Mouse (Mus musculus) megakaryocyte, embryonic 14.5 days (primary cell): Measurements from ENCODE around the gene Mex3a. TPM values are rescaled to one million over a fixed set of nuclear protein-coding genes. Genes with fewer than 3 reads are reported as not detected.

Source experiments
- H3K27me3 ChIP-seq: replicated peaks from 2 replicates; pipeline ENCODE3; 2012; ENCODE audit warnings: inconsistent platforms
- H3K36me3 ChIP-seq: replicated peaks from 2 replicates; pipeline ENCODE3; 2012; ENCODE audit warnings: low read length, inconsistent platforms, mixed read lengths
- H3K4me1 ChIP-seq: 2 replicates; pipeline ENCODE4 v1.6.1; 2012; ENCODE audit warnings: inconsistent platforms
- H3K4me3 ChIP-seq: replicated peaks from 2 replicates; pipeline ENCODE3; 2012; ENCODE audit warnings: moderate library complexity, mild to moderate bottlenecking, inconsistent platforms
- H3K9me3 ChIP-seq: 2 replicates; pipeline ENCODE4 v1.6.1; 2012; ENCODE audit warnings: inconsistent platforms
- FLI1 ChIP-seq: IDR thresholded peaks from 2 replicates; pipeline ENCODE4 v1.6.1; 2012; ENCODE audit warnings: low read length, inconsistent platforms, mixed read lengths
- GATA1 ChIP-seq: IDR thresholded peaks from 3 replicates; pipeline ENCODE4 v1.6.1; 2012; ENCODE audit warnings: mixed read lengths, low read length, inconsistent platforms, borderline replicate concordance
- polyA plus RNA-seq: library from polyadenylated mRNA; stranded (reverse); fragments of >175 nt; gene quantifications from 2 replicates; pipeline ENCODE4 v1.2.3, GENCODE M21; 2012; ENCODE audit warnings: low replicate concordance; ENCODE audit not compliant: insufficient read depth

Gene Mex3a
- polyA plus RNA-seq, 1 experiment = 1.6 TPM

DNA sequence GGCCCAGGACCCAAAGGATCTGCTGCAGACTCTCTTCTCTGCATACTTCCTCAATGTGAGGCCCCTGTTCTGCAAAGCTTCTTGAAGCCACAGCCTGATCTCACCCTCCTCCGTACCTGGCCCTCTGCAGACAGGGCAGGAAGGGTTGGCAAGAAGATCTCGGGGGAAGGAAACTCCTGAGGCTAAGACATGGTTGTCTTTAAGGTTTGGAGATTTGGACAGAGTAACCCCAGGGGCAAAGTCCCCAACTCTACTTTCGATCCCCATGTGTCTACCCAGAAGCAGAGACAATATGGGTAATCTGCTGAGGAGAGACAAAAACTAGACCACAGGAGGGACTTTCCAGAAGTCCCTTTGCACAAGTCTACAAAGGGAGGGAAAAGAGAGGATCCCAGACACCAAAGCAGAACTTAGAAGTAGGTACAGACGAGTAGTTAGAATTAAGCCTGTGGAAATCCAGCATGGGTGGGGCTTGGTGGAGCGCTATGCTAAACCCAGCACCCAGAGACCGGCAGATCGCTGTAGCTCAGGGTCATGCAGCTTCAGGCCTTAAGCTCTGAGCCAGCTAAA is 18.6 kb upstream of the Mex3a start:
- H3K4me3 ChIP-seq = peak overlapping the region; percentile 59
- H3K27me3 ChIP-seq = peaks cover 33% of the 10 kb centered on the region
- H3K9me3 ChIP-seq = no peaks in the 10 kb centered on the region
- peaks cover 89% of the 10 kb centered on the region for H3K4me1 ChIP-seq
- H3K36me3 ChIP-seq = no peaks in the 10 kb centered on the region
- TF ChIP-seq FLI1 = no peak
- TF ChIP-seq GATA1 = no peak

DNA sequence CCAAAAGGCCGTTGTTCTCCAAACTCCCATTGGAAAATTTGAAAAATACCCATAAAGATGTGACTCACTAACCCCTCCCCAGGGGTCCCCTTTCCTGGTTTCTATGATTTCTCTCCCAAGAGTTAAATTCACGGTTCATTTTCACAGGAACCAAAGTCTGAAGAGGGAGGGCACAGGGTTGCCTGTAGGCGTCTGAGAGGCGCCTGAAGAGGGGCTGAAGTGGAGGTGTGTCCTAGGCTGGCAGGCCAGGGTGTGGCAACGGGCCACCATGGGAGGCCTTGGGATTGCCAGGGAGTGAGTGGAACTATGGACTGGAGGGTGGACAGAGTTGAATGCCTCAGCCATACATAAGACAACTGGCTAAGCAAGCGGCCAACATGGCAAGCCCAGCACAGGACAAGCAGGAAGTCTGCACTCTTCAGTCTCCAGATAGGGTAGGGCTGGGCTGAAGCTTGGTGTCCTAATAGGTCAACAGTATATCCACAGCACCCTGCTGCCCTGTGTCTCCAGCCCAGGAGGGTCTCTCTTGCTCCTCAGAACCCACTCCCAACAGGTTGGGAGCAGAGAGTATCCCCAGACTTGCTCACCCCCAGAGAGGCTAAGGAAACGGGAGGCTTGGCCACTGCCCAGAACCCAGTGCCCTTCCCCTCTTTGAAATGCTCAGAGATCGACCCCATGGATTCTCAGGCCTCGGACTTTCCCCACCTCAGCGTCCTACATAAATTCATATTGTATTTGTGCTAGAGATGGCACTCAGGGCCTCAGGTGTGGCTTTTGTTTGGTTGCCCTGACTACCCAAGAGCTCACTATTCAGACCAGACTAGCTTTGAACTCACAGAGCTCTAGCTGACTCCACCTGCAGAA is 17.7 kb upstream of the Mex3a start:
- Histone ChIP-seq H3K36me3 (no peaks in the 10 kb centered on the region), H3K4me3 (peak overlapping the region; percentile 38), H3K4me1 (peaks cover 84% of the 10 kb centered on the region), H3K9me3 (0 out of 2 replicates have a peak, but pooled peaks cover 2% of the 10 kb centered on the region), H3K27me3 (peaks cover 37% of the 10 kb centered on the region)
- no peak for TF ChIP-seq FLI1
- no peak for TF ChIP-seq GATA1

DNA sequence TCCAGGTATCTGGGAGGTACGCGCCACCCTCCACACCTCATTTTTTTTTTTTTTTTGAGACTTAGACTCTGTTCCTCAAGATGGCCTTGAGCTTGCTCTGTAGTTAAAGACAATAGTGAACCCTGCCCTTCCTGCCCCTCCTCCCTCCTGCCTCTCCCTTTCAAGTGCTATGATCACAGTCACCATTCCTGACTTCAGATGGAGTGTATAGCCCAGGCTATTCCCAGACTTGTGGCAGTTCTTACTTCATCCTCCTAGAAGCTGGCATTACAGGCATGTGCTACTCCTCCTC is 17.2 kb upstream of the Mex3a start:
- Histone ChIP-seq H3K4me1 (peaks cover 86% of the 10 kb centered on the region), H3K36me3 (no peaks in the 10 kb centered on the region), H3K27me3 (peaks cover 43% of the 10 kb centered on the region), H3K9me3 (0 out of 2 replicates have a peak, but pooled peaks cover 7% of the 10 kb centered on the region), H3K4me3 (peak overlapping the region; percentile 23)
- TF ChIP-seq FLI1 = no peak
- TF ChIP-seq GATA1 = no peak

DNA sequence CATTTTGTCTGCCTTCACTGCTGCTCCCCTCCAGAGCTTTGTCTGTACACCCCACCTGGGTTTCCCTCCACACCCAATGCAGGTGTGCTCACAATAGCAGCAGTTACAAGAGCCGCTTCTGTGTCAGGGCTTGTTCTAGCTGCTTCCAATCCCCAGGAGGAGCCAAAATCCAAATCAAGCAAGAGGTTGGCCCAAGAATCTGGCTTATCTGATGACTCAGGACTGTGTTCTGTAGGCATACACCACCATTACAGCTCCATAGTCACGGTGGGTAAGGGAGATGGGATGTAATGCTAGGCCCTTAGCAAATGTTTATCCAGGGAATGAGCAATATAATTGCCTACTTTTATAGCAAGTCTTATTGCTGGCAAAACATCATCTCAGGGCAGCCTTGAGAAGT is 15.8 kb upstream of the Mex3a start:
- Histone ChIP-seq H3K36me3 (no peaks in the 10 kb centered on the region), H3K27me3 (peaks cover 52% of the 10 kb centered on the region), H3K4me1 (peaks cover 84% of the 10 kb centered on the region), H3K9me3 (0 out of 2 replicates have a peak, but pooled peaks cover 9% of the 10 kb centered on the region), H3K4me3 (no peak overlapping the region)
- TF ChIP-seq FLI1 = no peak
- TF ChIP-seq GATA1 = no peak

DNA sequence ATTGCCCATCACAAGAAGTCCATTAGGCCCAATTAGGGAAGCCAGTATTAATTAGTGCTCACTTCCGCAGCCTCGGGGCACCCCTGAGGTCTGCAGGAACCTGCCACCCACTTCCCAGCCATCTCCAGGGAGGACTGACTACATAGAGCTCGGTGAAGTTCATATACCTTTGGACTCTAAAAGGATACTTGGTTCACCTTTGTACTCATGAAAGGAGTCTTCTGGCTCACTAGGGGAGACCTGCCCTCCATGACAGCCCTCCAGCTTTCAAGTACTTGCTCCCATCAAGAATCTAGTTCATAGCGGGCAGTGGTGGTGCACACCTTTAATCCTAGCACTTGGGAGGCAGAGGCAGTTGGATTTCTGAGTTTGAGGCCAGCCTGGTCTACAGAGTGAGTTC is 13.8 kb upstream of the Mex3a start:
- 0 out of 2 replicates have a peak, but pooled peaks cover 9% of the 10 kb centered on the region for H3K9me3 ChIP-seq
- H3K36me3 ChIP-seq = no peaks in the 10 kb centered on the region
- H3K4me3 ChIP-seq = no peak overlapping the region
- peaks cover 82% of the 10 kb centered on the region for H3K4me1 ChIP-seq
- peaks cover 63% of the 10 kb centered on the region for H3K27me3 ChIP-seq
- TF ChIP-seq FLI1 (no peak), GATA1 (no peak)

DNA sequence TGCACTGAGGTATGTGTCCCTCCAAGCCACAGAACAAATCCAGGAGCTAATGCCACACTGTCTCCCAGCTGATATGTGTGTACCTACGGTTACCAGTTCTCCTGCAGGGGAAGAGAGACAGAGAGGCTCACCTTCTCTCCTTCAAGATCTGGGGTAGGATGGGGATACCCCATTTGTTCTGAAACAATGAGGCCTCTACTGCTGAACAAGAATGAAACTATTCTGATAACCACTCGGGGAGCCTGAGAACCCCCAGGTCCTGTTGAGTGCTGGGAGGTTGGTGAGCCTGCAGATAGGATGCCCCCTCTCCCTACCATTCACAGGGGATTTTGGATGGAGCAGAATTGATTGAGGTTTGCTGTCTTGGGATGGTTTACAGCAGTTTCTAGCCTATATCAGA is 12.1 kb upstream of the Mex3a start:
- peaks cover 78% of the 10 kb centered on the region for H3K27me3 ChIP-seq
- H3K4me3 ChIP-seq = no peak overlapping the region
- H3K36me3 ChIP-seq = peaks cover 14% of the 10 kb centered on the region
- TF ChIP-seq GATA1 (no peak), FLI1 (no peak)
- H3K4me1 ChIP-seq = peaks cover 74% of the 10 kb centered on the region
- 0 out of 2 replicates have a peak, but pooled peaks cover 9% of the 10 kb centered on the region for H3K9me3 ChIP-seq

DNA sequence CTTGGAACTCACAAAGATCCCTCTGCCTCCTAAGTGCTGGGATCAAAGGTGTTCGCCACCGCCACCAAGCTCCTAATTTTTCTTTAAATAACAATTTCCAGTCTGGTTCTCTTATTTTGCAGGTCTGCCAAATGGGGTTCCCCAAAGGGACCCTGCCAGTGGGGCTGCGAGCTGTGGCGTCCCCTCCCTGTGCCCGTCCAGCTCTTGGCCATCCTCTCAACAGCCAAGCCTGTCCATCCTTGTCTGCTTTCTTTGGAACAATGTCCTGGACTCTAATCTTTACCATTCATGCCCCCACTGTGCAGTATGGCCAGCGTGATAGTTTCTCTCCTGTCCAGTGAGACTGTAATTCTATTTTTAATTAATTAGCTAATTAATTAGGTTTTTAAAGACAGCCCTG is 11.0 kb upstream of the Mex3a start:
- no peak overlapping the region for H3K4me3 ChIP-seq
- H3K27me3 ChIP-seq = peaks cover 76% of the 10 kb centered on the region
- peaks cover 73% of the 10 kb centered on the region for H3K4me1 ChIP-seq
- H3K9me3 ChIP-seq = 0 out of 2 replicates have a peak, but pooled peaks cover 9% of the 10 kb centered on the region
- peaks cover 16% of the 10 kb centered on the region for H3K36me3 ChIP-seq
- TF ChIP-seq GATA1 = no peak
- no peak for TF ChIP-seq FLI1

DNA sequence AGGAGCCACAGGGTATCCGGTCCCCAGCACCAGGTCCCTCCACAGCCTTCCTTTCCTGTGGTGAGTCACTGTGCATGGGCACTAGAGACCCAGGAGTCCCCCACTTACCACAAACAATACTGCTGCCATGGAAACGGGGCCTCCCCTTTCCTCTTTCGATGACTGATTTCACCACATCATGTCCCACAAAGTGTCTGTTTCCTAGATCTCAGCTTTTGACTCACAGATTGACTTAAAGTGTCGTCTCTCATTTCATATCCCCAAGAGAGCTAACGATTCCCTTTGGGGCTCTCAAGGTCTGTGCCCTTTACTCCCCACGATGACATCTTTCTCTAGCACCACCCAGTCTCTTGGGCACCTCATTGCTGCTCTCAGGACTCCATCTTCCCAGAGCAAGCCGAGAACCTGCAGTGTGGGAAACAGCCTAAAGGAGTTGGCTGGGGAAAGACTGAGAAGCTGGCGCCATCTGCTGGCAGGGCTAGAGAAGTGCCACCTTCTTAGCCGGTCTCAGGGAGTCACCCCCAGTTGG is 10.3 kb upstream of the Mex3a start:
- TF ChIP-seq FLI1 (peak; percentile 67), GATA1 (no peak)
- H3K4me1 ChIP-seq = peaks cover 73% of the 10 kb centered on the region
- peaks cover 16% of the 10 kb centered on the region for H3K36me3 ChIP-seq
- H3K4me3 ChIP-seq = peak overlapping the region; percentile 69
- peaks cover 69% of the 10 kb centered on the region for H3K27me3 ChIP-seq
- H3K9me3 ChIP-seq = 0 out of 2 replicates have a peak, but pooled peaks cover 9% of the 10 kb centered on the region

DNA sequence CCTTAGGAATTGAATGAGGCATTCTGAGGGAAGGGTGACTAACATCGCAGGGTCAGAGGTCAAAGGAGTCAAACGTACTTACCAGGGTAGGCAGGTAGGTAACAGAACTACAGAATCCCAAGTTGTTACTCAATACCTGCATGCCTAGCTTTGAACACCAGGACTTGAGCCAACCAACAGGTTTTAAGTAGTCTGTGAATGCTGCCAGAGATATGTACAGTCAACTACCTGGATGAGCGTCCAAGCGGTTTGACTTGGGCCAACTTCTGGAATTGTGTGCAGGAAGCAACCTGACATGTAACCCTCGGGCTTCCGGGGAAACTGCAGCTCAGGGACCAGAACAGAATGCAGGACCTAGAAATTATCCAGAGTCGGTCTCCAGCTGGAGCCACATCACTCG is 9.2 kb upstream of the Mex3a start:
- TF ChIP-seq GATA1 (no peak), FLI1 (no peak)
- no peak overlapping the region for H3K4me3 ChIP-seq

DNA sequence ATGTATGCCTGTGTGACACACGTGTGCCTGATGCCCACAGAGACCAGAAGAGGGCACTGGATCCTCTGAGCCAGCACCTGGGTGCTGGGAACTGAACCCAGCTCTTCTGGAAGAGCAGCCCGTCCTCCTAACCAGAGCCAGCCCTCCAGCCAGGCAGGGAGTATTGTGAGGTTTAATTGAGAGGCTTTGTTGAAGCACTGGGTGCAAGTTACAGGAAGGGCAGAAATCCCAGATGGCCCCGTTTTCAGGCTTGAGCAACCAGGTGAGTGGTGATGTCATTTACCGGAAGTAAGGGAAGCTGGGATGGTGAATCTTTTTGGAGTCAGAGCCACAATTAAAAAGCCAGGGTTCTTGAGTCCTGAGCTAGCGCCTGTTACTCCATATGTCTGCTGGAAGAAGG is 7.2 kb upstream of the Mex3a start:
- Histone ChIP-seq H3K36me3 (peaks cover 28% of the 10 kb centered on the region), H3K9me3 (0 out of 2 replicates have a peak, but pooled peaks cover 1% of the 10 kb centered on the region), H3K27me3 (peaks cover 65% of the 10 kb centered on the region), H3K4me3 (no peak overlapping the region), H3K4me1 (peaks cover 75% of the 10 kb centered on the region)
- TF ChIP-seq GATA1 (no peak), FLI1 (no peak)

More for the DNA sequence above, 9.2 kb upstream of the Mex3a start:
- peaks cover 22% of the 10 kb centered on the region for H3K36me3 ChIP-seq
- H3K27me3 ChIP-seq = peaks cover 70% of the 10 kb centered on the region
- peaks cover 74% of the 10 kb centered on the region for H3K4me1 ChIP-seq
- H3K9me3 ChIP-seq = 0 out of 2 replicates have a peak, but pooled peaks cover 9% of the 10 kb centered on the region
